Mouse (Mus musculus) liver, adult 2 months (tissue): Measurements from ENCODE around the gene Gbx2. TPM values are rescaled to one million over a fixed set of nuclear protein-coding genes. Genes with fewer than 3 reads are reported as not detected.

Experiments
- DNase-seq: peaks from one replicate; pipeline ENCODE4 v3.0.0-alpha.2; 2011; ENCODE audit warnings: low read depth, low spot score; ENCODE audit errors: extremely low read depth
- H3K27ac ChIP-seq: fragments of 200-500 bp; replicated peaks from 2 replicates; pipeline ENCODE4 v1.5.1; 2012; ENCODE audit warnings: low read depth, mild to moderate bottlenecking, control low read depth, inconsistent platforms, low read length; ENCODE audit not compliant: insufficient read depth
- H3K27me3 ChIP-seq: fragments of 200-500 bp; 2 replicates; pipeline ENCODE4 v1.6.1; 2012; ENCODE audit warnings: mild to moderate bottlenecking, moderate library complexity, low read length, inconsistent platforms; ENCODE audit not compliant: control insufficient read depth, insufficient read depth
- H3K36me3 ChIP-seq: fragments of 200-500 bp; 2 replicates; pipeline ENCODE4 v1.6.1; 2012; ENCODE audit warnings: low read length, inconsistent platforms; ENCODE audit not compliant: control insufficient read depth, insufficient read depth
- H3K4me1 ChIP-seq: fragments of 200-500 bp; 2 replicates; pipeline ENCODE4 v1.6.1; 2011; ENCODE audit warnings: low read length; ENCODE audit not compliant: control insufficient read depth, insufficient read depth
- H3K4me3 ChIP-seq: fragments of 200-500 bp; 2 replicates; pipeline ENCODE4 v1.5.1; 2011; ENCODE audit warnings: low read depth, mild to moderate bottlenecking, control low read depth, low read length, moderate library complexity; ENCODE audit not compliant: insufficient read depth
- H3K79me2 ChIP-seq: fragments of 200-500 bp; 2 replicates; pipeline ENCODE4 v1.6.1; 2012; ENCODE audit warnings: inconsistent platforms, mild to moderate bottlenecking, low read length, moderate library complexity; ENCODE audit not compliant: control insufficient read depth, insufficient read depth
- H3K9ac ChIP-seq: fragments of 200-500 bp; 2 replicates; pipeline ENCODE4 v1.6.1; 2012; ENCODE audit warnings: low read depth, mild to moderate bottlenecking, control low read depth, inconsistent platforms, low read length
- CTCF ChIP-seq: fragments of 200-500 bp; IDR thresholded peaks from 2 replicates; pipeline ENCODE4 v1.5.1; 2011; ENCODE audit warnings: low read depth, low read length, control low read depth
- POLR2A ChIP-seq: fragments of 200-500 bp; IDR thresholded peaks from 2 replicates; pipeline ENCODE4 v1.6.1; 2011; ENCODE audit warnings: low read length, control low read depth; ENCODE audit not compliant: insufficient read depth; ENCODE audit errors: extremely low read depth
- WGBS: fragments of 180-500 bp; shearing (Covaris S2); methylation state at CpG from one replicate; pipeline ENCODE4 v1.1.7; 2018; 5-methylcytosine and 5-hydroxymethylcytosine counted together
- polyA plus RNA-seq: library from polyadenylated mRNA; depleted of rRNA; stranded (reverse); fragments of >200 nt; gene quantifications from 2 replicates; pipeline ENCODE4 v1.2.3, GENCODE M21; 2012
- total RNA-seq: library from RNA; depleted of rRNA; stranded (reverse); fragments of >200 nt; gene quantifications from 2 replicates; pipeline ENCODE4 v1.2.3, GENCODE M21; 2014

Gene Gbx2
- total and polyA plus RNA-seq, 2 experiments: not detected

GRCm38 (mm10) chr1:89934316-89935260 is 3.6 kb upstream of the Gbx2 start:
- TF ChIP-seq POLR2A (no peak), CTCF (no peak)

GRCm38 (mm10) chr1:89933786-89934185 is 2.8 kb upstream of the Gbx2 start:
- no peaks in the 10 kb centered on the region for H3K4me1 ChIP-seq
- DNase-seq: no peak
- H3K27me3 ChIP-seq: peaks cover 52% of the 10 kb centered on the region
- no peaks in the 10 kb centered on the region for H3K79me2 ChIP-seq
- H3K36me3 ChIP-seq: no peaks in the 10 kb centered on the region
- no peak overlapping the region for H3K9ac ChIP-seq
- TF ChIP-seq CTCF: no peak
- no peak for TF ChIP-seq POLR2A
- 10% methylated on average over 21 of the region's 21 CpGs for WGBS
- no peak overlapping the region for H3K4me3 ChIP-seq
- no peak overlapping the region for H3K27ac ChIP-seq

More at GRCm38 (mm10) chr1:89934316-89935260, 3.6 kb upstream of the Gbx2 start:
- Histone ChIP-seq H3K4me1 (no peaks in the 10 kb centered on the region), H3K27ac (no peak overlapping the region), H3K79me2 (no peaks in the 10 kb centered on the region), H3K4me3 (no peak overlapping the region), H3K9ac (no peak overlapping the region), H3K27me3 (peaks cover 48% of the 10 kb centered on the region), H3K36me3 (no peaks in the 10 kb centered on the region)
- no peak for DNase-seq
- WGBS: 18% methylated on average over 19 of the region's 19 CpGs

GRCm38 (mm10) chr1:89933028-89933427 is 2.0 kb upstream of the Gbx2 start:
- Histone ChIP-seq H3K79me2 (no peaks in the 10 kb centered on the region), H3K4me3 (no peak overlapping the region), H3K27me3 (peaks cover 52% of the 10 kb centered on the region), H3K9ac (no peak overlapping the region), H3K27ac (no peak overlapping the region), H3K4me1 (no peaks in the 10 kb centered on the region), H3K36me3 (no peaks in the 10 kb centered on the region)
- no peak for DNase-seq
- no peak for TF ChIP-seq POLR2A
- no peak for TF ChIP-seq CTCF
- WGBS: 25% methylated on average over 6 of the region's 6 CpGs

GRCm38 (mm10) chr1:89932616-89933015 is 1.6 kb upstream of the Gbx2 start:
- no peak overlapping the region for H3K27ac ChIP-seq
- H3K27me3 ChIP-seq: peaks cover 50% of the 10 kb centered on the region
- H3K9ac ChIP-seq: no peak overlapping the region
- DNase-seq: no peak
- 11% methylated on average over 16 of the region's 16 CpGs for WGBS
- no peaks in the 10 kb centered on the region for H3K4me1 ChIP-seq
- no peaks in the 10 kb centered on the region for H3K36me3 ChIP-seq
- H3K4me3 ChIP-seq: no peak overlapping the region
- H3K79me2 ChIP-seq: no peaks in the 10 kb centered on the region
- no peak for TF ChIP-seq CTCF
- no peak for TF ChIP-seq POLR2A

- Histone ChIP-seq H3K9ac (no peak overlapping the region), H3K4me1 (no peaks in the 10 kb centered on the region), H3K79me2 (no peaks in the 10 kb centered on the region), H3K27me3 (peaks cover 51% of the 10 kb centered on the region), H3K36me3 (no peaks in the 10 kb centered on the region), H3K4me3 (no peak overlapping the region), H3K27ac (no peak overlapping the region)
- 5% methylated on average over 19 of the region's 19 CpGs for WGBS
- DNase-seq: no peak
- TF ChIP-seq CTCF (no peak), POLR2A (no peak)
These were observed 1.0 kb upstream of the Gbx2 start for GRCm38 (mm10) chr1:89932021-89932423.

GRCm38 (mm10) chr1:89930551-89930950 is 428 bp downstream of the Gbx2 start:
- no peak overlapping the region for H3K27ac ChIP-seq
- H3K36me3 ChIP-seq: no peaks in the 10 kb centered on the region
- WGBS: 2% methylated on average over 45 of the region's 45 CpGs
- peaks cover 41% of the 10 kb centered on the region for H3K27me3 ChIP-seq
- TF ChIP-seq CTCF: no peak
- no peak for TF ChIP-seq POLR2A
- no peaks in the 10 kb centered on the region for H3K79me2 ChIP-seq
- H3K4me1 ChIP-seq: no peaks in the 10 kb centered on the region
- no peak overlapping the region for H3K4me3 ChIP-seq
- no peak overlapping the region for H3K9ac ChIP-seq
- DNase-seq: no peak
